Mouse (Mus musculus) frontal cortex, postnatal 14 days (tissue): ENCODE data around the gene Ankrd13a.

ENCODE experiments used
- DNase-seq, 2 experiments: peaks; one replicate each; pipeline ENCODE4 v3.0.0; 2022; ENCODE audit warnings: low spot score in 2 of 2

Ankrd13a gene

GRCm38 (mm10) chr5:114774403-114775051 lies at the start of gene Ankrd13a:
Ankrd13a (plus strand) TSS chr5:114774677.
- peak; percentile 86 to 90 for DNase-seq

- DNase-seq = no peak
These were observed 46.3 kb upstream of the Ankrd13a start for GRCm38 (mm10) chr5:114728160-114728559.

GRCm38 (mm10) chr5:114730129-114730528 lies 44.3 kb upstream of the Ankrd13a start:
- no peak for DNase-seq

GRCm38 (mm10) chr5:114731498-114731897 lies 43.0 kb upstream of the Ankrd13a start:
- DNase-seq = no peak

GRCm38 (mm10) chr5:114731969-114732368 lies 42.5 kb upstream of the Ankrd13a start:
- DNase-seq = no peak

GRCm38 (mm10) chr5:114733606-114734005 lies 40.9 kb upstream of the Ankrd13a start:
- no peak for DNase-seq

GRCm38 (mm10) chr5:114737090-114737887 lies 37.2 kb upstream of the Ankrd13a start:
- DNase-seq = no peak

- no peak for DNase-seq
These were observed 35.7 kb upstream of the Ankrd13a start for GRCm38 (mm10) chr5:114738707-114739241.

- DNase-seq = no peak
These were observed 33.9 kb upstream of the Ankrd13a start for GRCm38 (mm10) chr5:114740595-114740994.

- no peak for DNase-seq
These were observed 31.9 kb upstream of the Ankrd13a start for GRCm38 (mm10) chr5:114742572-114742971.

- no peak for DNase-seq
These were observed 31.3 kb upstream of the Ankrd13a start for GRCm38 (mm10) chr5:114742998-114743696.

- DNase-seq = no peak
These were observed 30.8 kb upstream of the Ankrd13a start for GRCm38 (mm10) chr5:114743697-114744090.

GRCm38 (mm10) chr5:114745581-114745980 lies 28.9 kb upstream of the Ankrd13a start:
- no peak for DNase-seq

GRCm38 (mm10) chr5:114746886-114747285 lies 27.6 kb upstream of the Ankrd13a start:
- no peak for DNase-seq

GRCm38 (mm10) chr5:114747521-114747920 lies 27.0 kb upstream of the Ankrd13a start:
- no peak for DNase-seq

- DNase-seq = no peak
These were observed 24.2 kb upstream of the Ankrd13a start for GRCm38 (mm10) chr5:114750325-114750724.

GRCm38 (mm10) chr5:114752397-114752796 lies 22.1 kb upstream of the Ankrd13a start:
- no peak for DNase-seq

- DNase-seq = no peak
These were observed 21.1 kb upstream of the Ankrd13a start for GRCm38 (mm10) chr5:114753384-114753783.

GRCm38 (mm10) chr5:114759536-114760090 lies 14.9 kb upstream of the Ankrd13a start:
- no peak for DNase-seq

GRCm38 (mm10) chr5:114761980-114762379 lies 12.5 kb upstream of the Ankrd13a start:
- DNase-seq = no peak

- DNase-seq = no peak
These were observed 9.4 kb upstream of the Ankrd13a start for GRCm38 (mm10) chr5:114764812-114765735.
